Mouse (Mus musculus): ENCODE measurements around the gene Sprr2f.

- no peak for TF ChIP-seq CTCF (IDR thresholded peaks at IDR 0.05; ENCODE audit: borderline replicate concordance, extremely low read depth, insufficient read depth, insufficient read length)
- TF ChIP-seq POLR2A (IDR thresholded peaks at IDR 0.05; ENCODE audit: borderline replicate concordance, extremely low read depth, insufficient read depth, insufficient read length, poor library complexity, severe bottlenecking) = no peak
Observed at GRCm38 (mm10) chr3:92336278-92336677, 28.7 kb upstream of the Sprr2f start.

Data from brain, embryonic 14.5 days (tissue).